Mouse (Mus musculus) lung, embryonic 16.5 days (tissue): Measurements from ENCODE around the gene Gcsh. TPM values are rescaled to one million over a fixed set of nuclear protein-coding genes. Genes with fewer than 3 reads are reported as not detected.

Experiments
- ATAC-seq: fragments of 200-750 bp; cut with Nextera tagmentation; 2 replicates; pipeline ENCODE4 v1.8.0; 2017; ENCODE audit warnings: low read depth, mild to moderate bottlenecking, moderate library complexity
- H3K27ac ChIP-seq: fragments of 300-500 bp; sonication (generic); 2 replicates; pipeline ENCODE4 v1.5.1; 2014; ENCODE audit warnings: mild to moderate bottlenecking, control low read depth, low read length
- H3K27me3 ChIP-seq: fragments of 300-500 bp; sonication (generic); 2 replicates; pipeline ENCODE4 v1.6.1; 2014; ENCODE audit warnings: low read depth, low read length, mixed read lengths; ENCODE audit not compliant: control insufficient read depth, insufficient read depth
- H3K36me3 ChIP-seq: fragments of 300-500 bp; sonication (generic); 2 replicates; pipeline ENCODE4 v1.6.1; 2014; ENCODE audit warnings: low read length; ENCODE audit not compliant: control insufficient read depth, insufficient read depth
- H3K4me1 ChIP-seq: fragments of 300-500 bp; sonication (generic); replicated peaks from 2 replicates; pipeline ENCODE4 v1.6.1; 2014; ENCODE audit warnings: low read length, mixed read lengths; ENCODE audit not compliant: control insufficient read depth, insufficient read depth
- H3K4me2 ChIP-seq: fragments of 300-500 bp; sonication (generic); 2 replicates; pipeline ENCODE4 v1.6.1; 2014; ENCODE audit warnings: low read depth, low read length, control low read depth
- H3K4me3 ChIP-seq: fragments of 300-500 bp; sonication (generic); 2 replicates; pipeline ENCODE4 v1.5.1; 2014; ENCODE audit warnings: mild to moderate bottlenecking, low read length, control low read depth
- H3K9ac ChIP-seq: fragments of 300-500 bp; sonication (generic); 2 replicates; pipeline ENCODE4 v1.6.1; 2014; ENCODE audit warnings: low read length, control low read depth
- H3K9me3 ChIP-seq: fragments of 300-500 bp; sonication (generic); 2 replicates; pipeline ENCODE4 v1.6.1; 2016; ENCODE audit warnings: low read length; ENCODE audit not compliant: control insufficient read depth
- WGBS: fragments of 180-500 bp; shearing (Covaris S2); extraction: QIAGEN DNeasy Blood & Tissue Kit; methylation state at CpG from one replicate; pipeline ENCODE4 v1.1.7; 2014; 5-methylcytosine and 5-hydroxymethylcytosine counted together
- polyA plus RNA-seq: library from polyadenylated mRNA; unstranded; fragments of >200 nt; fragmentation: Nextera tagmentation; extraction: Ambion mirVana; gene quantifications from 2 replicates; pipeline ENCODE4 v1.2.1, GENCODE M21; 2015

Gcsh gene
- polyA plus RNA-seq, 1 experiment from 2014 or later = 92.2 TPM

DNA sequence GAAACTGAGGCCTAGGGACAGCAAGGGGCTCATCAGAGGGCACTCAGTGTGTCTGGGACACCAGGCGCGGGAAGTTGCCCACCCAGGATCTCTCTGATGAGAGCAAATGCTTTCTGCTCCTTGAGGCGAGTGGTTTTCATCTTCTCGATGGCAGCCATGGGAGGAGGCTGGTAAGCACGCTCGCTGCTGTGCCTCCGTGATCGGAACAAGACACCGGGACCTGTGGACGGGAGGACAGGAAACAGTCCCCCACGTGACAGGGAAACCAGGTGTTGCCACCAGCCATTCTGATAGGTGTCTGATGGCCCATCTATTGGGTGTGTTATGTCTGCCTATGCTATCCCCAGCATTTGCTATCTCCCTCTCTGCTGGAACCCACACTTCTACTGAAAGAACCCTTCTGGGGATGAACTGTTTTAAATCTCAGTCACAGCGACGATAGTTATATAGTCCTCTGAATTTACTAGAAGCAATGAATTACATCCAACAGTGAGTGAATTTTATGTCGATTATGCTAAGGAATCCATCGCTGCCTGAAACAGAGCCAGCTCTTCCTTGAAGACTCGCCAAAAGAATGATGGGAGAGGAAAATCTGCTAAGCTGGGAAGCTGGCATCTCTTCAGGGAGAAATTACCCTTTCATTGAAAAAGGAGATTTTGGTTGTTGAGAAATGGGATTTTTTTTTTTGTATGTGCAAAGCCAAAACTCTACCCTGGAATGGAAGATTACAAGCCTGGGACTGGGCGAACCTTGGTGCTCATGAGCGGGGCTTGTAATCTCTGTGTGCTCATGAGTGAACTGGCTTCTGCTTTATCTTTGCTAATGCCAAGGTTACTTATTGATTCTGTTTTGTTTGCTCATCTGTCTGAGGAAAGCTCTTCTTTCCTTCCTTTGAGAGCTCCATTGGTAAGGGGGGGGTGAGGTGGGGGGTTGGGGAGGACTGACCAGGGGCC lies 26.3 kb upstream of the Gcsh start:
- Histone ChIP-seq H3K9me3 (no peaks in the 10 kb centered on the region), H3K9ac (no peak overlapping the region), H3K4me1 (no peaks in the 10 kb centered on the region; the same call in 1 of the 2 replicates), H3K27ac (no peak overlapping the region), H3K36me3 (no peaks in the 10 kb centered on the region), H3K4me3 (no peak overlapping the region), H3K27me3 (no peaks in the 10 kb centered on the region; the same call in 1 of the 2 replicates), H3K4me2 (no peak overlapping the region)
- WGBS = 70% methylated on average over 18 of the region's 18 CpGs
- no peak for ATAC-seq

DNA sequence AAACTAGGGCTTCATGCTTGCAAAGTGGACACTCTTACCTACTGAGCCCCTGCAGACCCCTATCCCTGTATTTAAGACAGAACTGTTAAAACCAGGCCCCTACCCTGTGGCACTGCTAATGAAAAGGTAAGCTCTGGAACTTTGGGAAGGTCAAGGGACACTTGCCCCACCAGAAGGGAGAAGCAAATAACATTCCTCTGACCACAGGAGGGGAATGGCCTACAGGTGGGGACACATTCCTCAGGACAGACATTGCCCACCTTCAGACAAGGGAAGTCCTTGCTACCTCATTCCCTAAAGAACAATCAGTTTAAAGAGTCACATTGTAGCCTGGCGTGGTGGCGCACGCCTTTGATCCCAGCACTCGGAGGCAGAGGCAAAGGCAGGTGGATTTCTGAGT lies 24.6 kb upstream of the Gcsh start:
- Histone ChIP-seq H3K4me3 (no peak overlapping the region), H3K36me3 (no peaks in the 10 kb centered on the region), H3K9ac (no peak overlapping the region), H3K4me2 (no peak overlapping the region), H3K27me3 (no peaks in the 10 kb centered on the region; the same call in 1 of the 2 replicates), H3K4me1 (no peaks in the 10 kb centered on the region; the same call in 1 of the 2 replicates), H3K27ac (no peak overlapping the region), H3K9me3 (no peaks in the 10 kb centered on the region)
- ATAC-seq = no peak
- WGBS = 78% methylated on average over 4 of the region's 4 CpGs

DNA sequence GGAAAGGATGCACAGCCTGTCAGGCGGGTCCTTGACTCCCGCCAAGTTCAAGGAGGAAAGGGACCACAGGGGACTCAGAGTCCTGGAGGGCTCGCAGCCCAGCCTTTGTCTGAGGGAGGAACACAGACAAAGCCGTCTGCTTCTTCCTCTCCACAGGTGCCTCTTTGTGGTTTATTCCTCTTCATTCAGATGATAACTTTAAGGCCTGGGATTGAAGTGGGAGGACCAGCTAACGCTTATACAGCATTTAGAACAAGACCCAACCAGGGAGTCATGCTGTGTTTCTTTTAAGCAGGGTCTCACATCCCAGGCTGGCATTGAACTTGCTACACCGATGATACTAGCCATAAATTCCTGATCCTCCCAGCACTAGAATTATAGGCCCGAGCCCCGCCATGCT lies 23.7 kb upstream of the Gcsh start:
- Histone ChIP-seq H3K27me3 (no peaks in the 10 kb centered on the region; the same call in 1 of the 2 replicates), H3K36me3 (no peaks in the 10 kb centered on the region), H3K9ac (no peak overlapping the region), H3K9me3 (no peaks in the 10 kb centered on the region), H3K4me1 (no peaks in the 10 kb centered on the region; the same call in 1 of the 2 replicates), H3K27ac (no peak overlapping the region), H3K4me2 (no peak overlapping the region), H3K4me3 (no peak overlapping the region)
- 67% methylated on average over 8 of the region's 8 CpGs for WGBS
- no peak for ATAC-seq

DNA sequence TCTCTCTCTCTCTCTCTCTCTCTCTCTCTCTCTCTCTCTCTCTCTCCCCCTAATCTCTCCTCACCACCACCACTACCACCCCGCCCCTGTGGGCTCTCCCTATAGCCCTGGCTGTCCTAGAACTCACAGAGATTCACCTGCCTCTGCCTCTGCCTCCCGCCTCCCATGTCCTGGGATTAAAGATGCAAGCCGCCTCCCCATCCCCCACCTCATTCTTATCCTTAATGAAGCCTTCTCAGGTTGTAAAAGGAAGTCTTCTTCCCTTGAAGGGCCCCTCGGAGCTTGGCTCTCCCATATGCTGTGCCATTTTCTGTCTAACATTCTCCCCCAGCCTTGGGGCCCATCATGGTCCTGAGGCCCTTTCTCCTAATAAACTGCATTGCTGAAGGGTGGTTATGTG lies 22.3 kb upstream of the Gcsh start:
- Histone ChIP-seq H3K27ac (no peak overlapping the region), H3K9me3 (no peaks in the 10 kb centered on the region), H3K4me3 (no peak overlapping the region), H3K27me3 (no peaks in the 10 kb centered on the region; the same call in 1 of the 2 replicates), H3K9ac (no peak overlapping the region), H3K36me3 (no peaks in the 10 kb centered on the region), H3K4me1 (no peaks in the 10 kb centered on the region), H3K4me2 (no peak overlapping the region)
- ATAC-seq = no peak
- WGBS = 56% methylated on average over 4 of the region's 4 CpGs

DNA sequence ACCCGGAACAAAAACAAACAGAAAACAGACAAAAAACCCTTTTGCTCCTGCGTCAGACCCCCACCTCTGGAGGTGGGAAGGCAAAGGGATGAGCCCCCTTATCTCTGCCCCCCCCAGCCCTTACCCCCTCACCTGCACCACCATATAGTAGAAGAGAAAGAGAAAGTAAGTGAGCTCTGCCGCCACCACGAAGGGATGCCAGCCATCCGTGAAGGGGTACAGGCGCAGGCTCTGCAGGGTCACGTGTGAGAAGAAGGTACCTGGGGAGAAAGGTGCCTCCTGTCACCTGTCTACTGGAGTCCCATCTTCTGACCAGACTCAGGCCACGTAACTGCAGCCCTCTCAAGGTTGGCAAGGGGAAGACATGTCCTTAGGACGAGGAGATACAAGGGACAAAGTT lies 18.0 kb upstream of the Gcsh start:
- WGBS = 79% methylated on average over 9 of the region's 9 CpGs
- Histone ChIP-seq H3K27me3 (no peaks in the 10 kb centered on the region), H3K9ac (no peak overlapping the region), H3K4me2 (no peak overlapping the region), H3K27ac (no peak overlapping the region), H3K4me3 (no peak overlapping the region), H3K36me3 (no peaks in the 10 kb centered on the region), H3K4me1 (no peaks in the 10 kb centered on the region), H3K9me3 (no peaks in the 10 kb centered on the region)
- no peak for ATAC-seq

DNA sequence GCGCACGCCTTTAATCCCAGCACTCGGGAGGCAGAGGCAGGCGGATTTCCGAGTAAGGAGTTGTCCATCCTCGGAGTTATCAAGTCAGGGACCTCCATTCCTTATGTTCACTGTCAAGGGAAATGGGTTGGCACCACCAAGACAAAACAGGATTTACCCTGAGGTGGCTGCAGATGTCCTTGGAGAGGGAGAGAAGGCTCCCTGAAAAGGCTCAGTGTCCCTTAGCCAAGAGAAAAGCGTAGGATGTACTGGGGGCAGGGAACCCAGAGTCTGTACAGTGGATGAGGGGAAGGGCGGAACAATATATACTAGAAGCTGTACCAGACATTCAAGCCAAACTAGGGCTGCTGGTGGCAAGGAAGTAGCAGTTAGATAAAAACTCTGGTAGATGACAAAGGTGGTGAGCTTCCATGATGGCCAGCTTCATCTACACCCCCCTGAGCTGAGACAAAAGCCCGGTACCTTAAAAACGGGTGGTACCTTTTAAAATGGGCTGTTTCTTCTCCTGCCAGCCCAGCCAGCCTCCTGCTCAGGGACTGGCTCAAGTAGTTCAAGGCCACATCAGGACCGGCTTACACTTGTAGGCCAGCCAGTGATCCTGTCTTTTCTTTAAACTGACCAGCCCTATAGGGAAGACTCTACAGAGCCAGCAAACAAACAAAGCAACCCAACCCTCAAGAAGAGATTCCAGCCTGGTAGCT lies 829 bp upstream of the Gcsh start:
- Histone ChIP-seq H3K9ac (peak overlapping the region; percentile 66), H3K9me3 (no peaks in the 10 kb centered on the region), H3K4me2 (peak overlapping the region; percentile 69), H3K4me3 (peak overlapping the region; percentile 69), H3K4me1 (peaks cover 10% of the 10 kb centered on the region), H3K27me3 (no peaks in the 10 kb centered on the region), H3K27ac (no peak overlapping the region), H3K36me3 (no peaks in the 10 kb centered on the region)
- ATAC-seq = no peak
- 57% methylated on average over 11 of the region's 11 CpGs for WGBS

DNA sequence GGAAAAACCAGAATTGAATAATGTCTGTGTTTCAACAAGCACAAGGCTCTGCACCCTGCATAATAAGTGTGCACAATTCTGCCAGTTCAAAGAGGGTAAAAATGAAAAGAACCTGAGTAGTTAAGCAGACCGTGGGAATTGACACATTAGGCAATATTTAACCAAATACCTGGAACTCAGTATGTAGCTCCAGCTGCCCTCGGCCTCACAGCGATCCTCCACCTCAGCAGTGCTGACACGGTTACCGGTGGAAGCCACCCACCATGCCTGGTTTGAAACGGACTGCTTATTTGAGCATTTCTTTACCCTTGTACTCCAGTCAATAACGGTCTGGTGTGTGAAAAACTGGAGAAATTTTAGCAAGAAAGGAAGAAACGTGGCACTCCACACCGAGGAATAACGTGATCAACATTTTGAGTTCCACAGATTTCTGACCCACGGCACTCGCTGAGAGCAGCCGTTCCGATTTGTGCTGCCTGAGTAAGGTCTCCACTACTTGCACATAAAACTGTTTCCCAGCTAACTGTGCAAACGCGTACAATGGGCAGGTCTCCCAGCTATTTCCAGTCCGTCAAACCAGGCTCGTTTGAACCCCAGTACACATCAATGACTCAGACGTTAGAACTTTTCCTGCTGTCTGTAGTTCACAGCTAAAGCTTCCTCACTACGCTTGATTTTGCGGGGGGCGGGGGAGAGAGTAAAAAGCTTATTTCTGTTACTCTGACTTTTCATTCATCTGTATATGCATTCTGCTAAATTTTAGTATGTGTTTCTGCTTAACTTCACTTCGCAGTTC lies 963 bp downstream of the Gcsh start:
- peak overlapping the region; percentile 86 for H3K4me2 ChIP-seq
- peak overlapping the region; percentile 62 for H3K27ac ChIP-seq
- H3K4me1 ChIP-seq = peaks cover 10% of the 10 kb centered on the region
- H3K4me3 ChIP-seq = peak overlapping the region; percentile 69
- H3K9ac ChIP-seq = peak overlapping the region; percentile 83
- 6% methylated on average over 23 of the region's 23 CpGs for WGBS
- H3K9me3 ChIP-seq = no peaks in the 10 kb centered on the region
- no peak for ATAC-seq
- no peaks in the 10 kb centered on the region for H3K36me3 ChIP-seq
- no peaks in the 10 kb centered on the region for H3K27me3 ChIP-seq

DNA sequence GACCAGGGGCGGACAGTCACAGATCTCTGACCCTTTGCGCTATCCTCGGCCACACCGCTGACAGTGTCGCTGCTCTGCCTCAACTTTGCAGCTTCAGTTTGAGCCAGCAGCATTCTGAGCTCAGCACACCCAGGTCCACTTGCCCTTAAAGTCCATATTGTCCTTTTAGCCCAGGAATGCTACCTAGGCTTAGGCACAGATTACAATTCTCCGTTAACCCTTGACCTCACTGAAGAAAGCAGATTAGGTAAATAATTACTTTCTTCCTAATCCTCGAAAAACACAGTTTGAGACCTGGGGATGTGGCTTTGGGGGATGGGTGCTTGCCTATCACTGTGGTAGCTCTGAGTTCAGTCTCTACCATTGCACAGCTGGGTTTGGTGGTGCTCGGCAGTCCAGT lies 2.1 kb downstream of the Gcsh start:
- no peaks in the 10 kb centered on the region for H3K9me3 ChIP-seq
- H3K4me1 ChIP-seq = peaks cover 10% of the 10 kb centered on the region
- H3K9ac ChIP-seq = no peak overlapping the region
- WGBS = 80% methylated on average over 8 of the region's 8 CpGs
- no peaks in the 10 kb centered on the region for H3K27me3 ChIP-seq
- ATAC-seq = no peak
- H3K27ac ChIP-seq = no peak overlapping the region
- no peak overlapping the region for H3K4me3 ChIP-seq
- peaks cover 4% of the 10 kb centered on the region for H3K36me3 ChIP-seq
- H3K4me2 ChIP-seq = no peak overlapping the region

DNA sequence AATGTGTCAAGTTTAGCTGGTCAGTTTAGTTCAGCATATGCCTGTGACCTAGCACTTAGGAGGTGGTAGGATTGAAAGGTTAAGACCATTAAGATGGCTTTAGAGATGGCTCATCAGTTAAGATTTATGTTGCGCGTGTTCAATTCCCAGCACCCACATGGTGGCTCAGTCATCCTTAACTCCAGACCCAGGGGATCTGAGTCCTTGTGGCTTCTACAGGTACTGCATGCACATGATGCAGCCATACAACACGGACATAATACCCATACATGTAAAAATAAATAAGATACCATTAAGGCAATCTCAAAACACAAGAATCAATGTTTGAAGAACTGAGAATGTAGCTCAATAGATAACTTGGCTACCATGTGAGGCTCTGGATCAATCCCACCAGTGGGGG lies 3.5 kb downstream of the Gcsh start:
- Histone ChIP-seq H3K27me3 (no peaks in the 10 kb centered on the region), H3K4me1 (peaks cover 10% of the 10 kb centered on the region), H3K4me3 (no peak overlapping the region), H3K9me3 (no peaks in the 10 kb centered on the region), H3K36me3 (peaks cover 8% of the 10 kb centered on the region), H3K4me2 (no peak overlapping the region), H3K27ac (no peak overlapping the region), H3K9ac (no peak overlapping the region)
- 96% methylated on average over 3 of the region's 3 CpGs for WGBS
- no peak for ATAC-seq
